Mouse (Mus musculus) naive thymus-derived CD4-positive, alpha-beta T cell, adult 2 months (primary cell): ENCODE measurements around the gene Tssc4.

Source experiments
- DNase-seq: peaks from one replicate; pipeline ENCODE4 v3.0.0-alpha.2; 2011; ENCODE audit warnings: low read depth

The Tssc4 gene

DNA sequence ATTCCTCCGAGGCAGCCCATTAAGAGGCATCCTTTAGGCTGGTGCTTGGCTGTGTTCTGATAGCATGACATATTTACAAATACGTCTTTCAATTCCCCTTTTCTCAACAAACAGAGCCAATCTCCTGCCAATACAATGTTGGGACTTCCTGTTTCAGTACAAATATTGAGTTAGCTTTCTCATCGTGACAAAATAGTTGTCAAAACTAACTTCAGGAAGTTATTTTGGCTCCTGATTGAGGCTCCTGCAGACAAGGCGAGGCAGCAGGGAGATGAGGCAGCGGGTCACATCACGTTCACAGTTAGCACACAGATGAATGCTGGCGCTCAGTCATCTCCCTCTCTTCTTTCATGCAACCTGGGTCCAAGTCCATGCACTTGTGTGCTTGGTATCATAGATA lies 22.7 kb upstream of the Tssc4 start:
- DNase-seq, result no peak

DNA sequence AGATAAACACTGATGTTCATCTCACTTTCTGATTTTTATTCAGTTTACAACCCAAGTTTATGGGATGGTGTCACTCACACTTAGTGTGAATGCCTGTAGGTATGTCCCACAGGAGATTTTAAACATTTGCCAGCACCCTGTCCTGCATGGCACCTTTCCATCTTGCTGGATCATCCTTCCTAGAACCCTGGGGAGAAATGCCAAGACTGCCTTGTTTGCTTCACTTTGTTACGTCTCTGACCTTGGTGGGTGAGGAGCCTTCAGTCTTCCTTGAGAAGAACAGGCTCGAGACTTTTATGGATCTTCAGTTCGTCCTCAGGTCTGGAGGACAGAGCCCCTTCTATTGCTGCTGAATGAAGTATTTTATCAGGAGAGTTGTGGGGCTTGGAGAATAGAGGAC lies 19.7 kb upstream of the Tssc4 start:
- no peak for DNase-seq

DNA sequence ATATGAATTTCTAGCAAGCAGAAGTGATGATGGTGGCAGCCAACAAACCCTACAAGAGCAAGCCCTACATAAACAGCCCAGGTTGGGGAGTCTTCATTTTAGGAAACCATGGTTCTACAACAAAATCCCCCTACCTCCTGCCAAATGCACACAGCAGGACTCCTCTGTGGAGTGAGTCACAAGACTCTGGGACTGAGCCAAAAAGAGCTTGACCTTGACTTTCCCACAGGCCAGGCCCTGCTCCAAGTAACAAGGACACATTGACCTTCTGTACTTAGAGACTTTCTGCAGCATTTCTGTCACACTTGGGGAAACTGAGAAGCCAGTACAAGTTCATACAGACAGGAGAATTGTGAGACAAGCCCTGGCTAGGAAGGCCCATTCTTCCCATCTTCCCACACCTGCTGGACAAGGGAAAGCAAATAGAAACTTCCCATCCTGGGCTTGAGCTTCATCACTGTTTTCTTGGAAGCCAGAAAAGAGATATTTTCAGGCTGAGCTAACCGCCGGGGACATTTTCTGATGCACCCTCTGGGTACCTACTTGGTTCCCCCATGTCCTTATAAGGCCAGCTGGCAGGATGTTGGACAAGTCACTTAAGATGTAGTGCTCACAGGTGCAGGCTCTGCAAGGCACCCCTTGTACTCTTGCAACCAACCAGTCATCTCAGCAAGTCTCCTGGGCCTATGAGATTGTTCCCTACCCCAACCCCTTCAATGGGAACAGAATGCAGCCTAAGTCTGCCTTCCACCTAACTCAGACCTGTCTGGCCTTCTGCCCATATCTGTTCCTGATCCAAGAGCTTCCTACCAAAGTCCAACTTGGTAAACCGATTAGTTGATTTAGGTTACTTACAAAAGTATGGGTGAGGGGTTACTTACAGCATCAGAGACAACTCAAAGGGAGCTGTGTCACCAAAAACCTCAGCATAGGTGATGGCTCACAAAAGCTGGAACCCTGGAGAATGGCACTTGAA lies 18.9 kb upstream of the Tssc4 start:
- DNase-seq, result no peak

DNA sequence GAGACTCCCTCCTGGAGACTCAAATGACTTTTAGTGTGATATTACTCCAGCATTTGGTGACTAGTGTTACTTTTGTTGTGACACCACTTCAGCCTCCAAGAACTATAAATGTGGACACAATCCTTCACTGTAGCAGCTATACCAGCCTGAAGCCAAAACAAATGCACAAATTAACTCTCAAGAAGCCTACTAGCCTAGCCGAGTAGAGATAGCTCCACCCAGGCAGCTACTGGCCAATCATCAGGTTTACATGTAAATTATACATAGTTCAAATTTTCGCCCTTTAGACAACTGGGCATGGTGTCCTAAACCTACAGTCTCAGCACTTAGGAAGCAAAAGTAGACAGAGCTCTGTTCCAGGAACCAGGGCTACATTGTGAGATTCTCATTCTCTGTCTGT lies 17.7 kb upstream of the Tssc4 start:
- DNase-seq, result no peak

DNA sequence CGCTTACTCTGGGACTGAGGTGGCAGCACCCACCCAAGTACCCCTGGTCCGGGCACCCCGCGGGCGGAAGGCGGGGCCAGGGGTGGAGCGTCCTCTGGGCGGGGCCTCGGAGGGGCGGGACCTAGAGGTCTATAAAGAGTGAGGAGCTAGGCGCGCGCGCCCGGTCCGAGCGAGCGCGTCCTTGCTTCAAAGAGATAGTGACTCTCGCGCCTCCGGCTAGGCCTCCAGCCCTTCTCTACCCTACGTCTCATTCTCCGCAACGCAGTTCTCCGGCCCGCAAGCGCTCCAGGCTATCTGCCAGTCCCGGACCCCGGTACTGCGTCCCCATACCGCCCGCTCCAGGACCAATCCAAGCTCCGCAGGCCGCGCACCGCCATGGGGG lies 16.4 kb upstream of the Tssc4 start, which contains the start of gene Cd81:
Gene Cd81, plus strand, starts transcription at position 114 of the 382 bp plus-strand sequence.
- DNase-seq, result peak; percentile 77

DNA sequence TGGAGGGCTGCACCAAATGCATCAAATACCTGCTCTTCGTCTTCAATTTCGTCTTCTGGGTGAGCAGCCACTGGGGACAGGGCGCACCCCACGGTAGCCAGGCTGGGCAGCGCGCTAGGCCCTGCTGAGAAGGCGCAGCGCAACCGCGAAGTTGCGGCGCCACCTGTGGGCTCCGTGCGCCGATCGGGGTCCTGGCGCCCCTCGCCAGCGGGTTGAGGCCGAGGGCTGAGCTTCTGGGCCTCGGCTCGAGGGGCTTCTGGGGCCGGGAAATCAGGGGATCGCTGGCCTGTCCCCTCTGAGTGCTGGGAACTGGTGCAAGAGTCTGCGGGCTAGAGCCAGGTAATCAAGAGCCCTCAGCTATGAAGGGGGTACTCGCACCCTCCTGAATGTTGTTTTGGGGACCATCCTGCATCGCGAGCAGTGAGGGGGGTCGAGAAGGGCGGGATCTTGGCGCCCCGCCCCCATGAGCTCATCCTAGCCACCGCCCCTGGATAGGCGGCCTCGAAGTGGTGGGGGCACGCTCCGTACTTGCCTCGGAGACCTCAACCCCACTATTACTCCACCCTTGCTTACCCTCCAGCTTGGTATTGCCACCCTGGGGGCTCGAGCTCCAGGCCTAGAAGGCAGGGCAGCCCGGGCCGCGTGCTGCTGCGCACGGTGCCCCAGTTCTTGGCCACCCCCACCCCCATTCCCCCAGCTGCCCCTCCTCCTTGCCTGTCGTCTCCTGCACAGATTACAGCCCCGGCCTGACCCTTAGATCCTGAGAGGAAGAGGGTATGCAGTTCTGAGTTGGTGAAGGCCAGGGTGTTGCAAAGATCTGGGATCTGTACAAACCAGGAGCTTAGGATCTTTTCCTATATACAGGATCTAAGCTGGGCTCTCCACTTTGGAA lies 15.8 kb upstream of the Tssc4 start:
- DNase-seq, result peak; percentile 54

DNA sequence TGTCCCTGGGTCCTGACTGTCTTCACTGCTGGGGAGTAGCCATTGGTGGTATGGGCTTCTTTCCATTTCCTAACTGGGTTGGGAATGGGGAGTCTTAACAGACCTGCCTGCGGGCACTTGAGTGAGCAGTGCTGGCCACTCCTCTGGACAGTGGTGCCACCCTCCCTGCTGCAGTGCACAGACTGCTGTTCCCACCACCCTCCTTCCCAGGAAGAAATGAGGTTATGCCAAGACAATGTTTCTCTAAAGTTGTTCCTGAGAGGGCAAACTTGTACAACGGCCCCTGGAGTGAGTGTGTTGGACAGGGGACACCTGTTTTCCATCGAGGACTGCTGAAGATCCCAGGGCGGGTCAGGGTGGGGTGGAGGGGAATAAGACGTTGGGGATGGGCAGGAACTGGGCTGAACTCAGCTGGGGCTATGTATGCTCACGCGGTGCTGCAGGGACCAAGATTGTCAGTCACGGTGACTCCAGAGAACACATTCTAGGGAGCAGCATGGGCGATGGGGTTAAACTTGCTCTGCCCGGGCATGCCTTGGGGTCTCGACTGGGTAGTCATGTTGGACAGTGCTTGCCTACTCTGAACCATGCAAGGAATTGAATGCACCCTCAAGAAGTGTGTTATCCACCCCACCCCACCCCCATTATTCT lies 15.0 kb upstream of the Tssc4 start:
- DNase-seq, result no peak

DNA sequence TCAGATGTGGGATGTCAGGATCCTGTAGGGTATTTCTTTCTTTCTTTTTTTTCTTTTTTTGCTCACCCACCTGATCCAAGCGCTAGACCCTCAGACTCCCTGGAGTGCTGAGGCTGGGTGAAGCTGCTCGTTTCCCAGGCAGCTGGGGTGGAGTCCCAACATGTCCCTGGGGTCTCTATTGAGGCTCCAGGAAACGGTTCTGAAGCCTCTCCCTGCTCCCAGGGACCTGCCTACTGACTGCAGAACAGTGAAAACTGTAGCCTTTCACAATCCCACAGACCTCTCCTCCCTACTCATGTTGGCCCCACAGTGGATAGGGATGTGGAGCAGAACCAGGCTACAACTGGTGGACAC lies 14.5 kb upstream of the Tssc4 start:
- no peak for DNase-seq

DNA sequence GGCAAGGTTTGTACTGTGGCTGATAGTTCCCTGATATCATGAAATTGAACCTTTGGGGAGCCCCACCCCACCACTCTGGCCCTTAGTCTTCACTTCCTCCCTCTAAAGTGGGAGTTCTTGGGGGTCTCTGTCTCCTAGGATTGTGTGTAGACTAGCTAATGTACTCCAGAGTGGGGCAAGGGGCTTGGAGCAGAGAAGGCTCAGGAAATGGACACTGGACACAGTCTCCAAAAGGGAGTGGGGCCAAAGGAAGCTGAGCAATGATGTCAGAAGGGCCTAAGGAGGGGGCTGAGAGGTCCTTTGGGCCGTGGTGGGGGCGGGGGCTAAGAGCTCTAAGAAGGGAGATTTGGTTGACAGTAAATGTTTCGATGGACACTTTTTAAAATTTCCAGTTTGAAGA lies 14.0 kb upstream of the Tssc4 start:
- no peak for DNase-seq

DNA sequence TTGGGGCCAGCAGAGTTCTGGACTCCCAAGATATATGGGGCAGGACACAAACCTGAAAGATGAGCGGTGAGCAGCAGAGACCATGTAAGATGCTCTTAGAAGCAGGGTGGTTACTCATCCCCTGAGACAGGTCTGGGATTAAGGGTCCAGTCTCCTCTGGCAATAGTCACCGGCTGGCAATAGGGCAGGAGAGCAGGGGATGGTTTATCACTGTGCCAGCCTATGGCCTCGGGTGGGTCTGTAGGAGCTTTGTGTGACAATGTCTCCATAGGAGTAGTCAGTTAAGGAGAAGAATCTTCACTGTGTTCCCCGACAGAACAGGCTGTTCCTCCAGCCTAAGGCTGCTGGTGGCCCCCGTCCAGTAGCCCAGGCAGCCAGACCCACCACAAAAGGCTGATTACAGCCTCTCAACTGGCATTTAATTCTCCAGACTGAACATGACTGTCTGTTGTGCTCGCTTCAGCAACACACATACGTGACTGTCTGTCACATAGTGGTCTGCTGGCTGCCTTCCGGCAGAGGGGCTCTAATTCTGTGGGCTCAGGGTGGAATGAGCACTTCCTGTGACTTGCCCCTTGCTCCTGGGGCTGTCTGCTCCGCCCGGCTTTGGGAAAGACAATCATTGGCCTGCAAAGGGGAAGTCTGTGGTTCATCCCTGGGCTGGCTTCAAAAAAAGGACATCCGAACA lies 13.4 kb upstream of the Tssc4 start:
- no peak for DNase-seq

DNA sequence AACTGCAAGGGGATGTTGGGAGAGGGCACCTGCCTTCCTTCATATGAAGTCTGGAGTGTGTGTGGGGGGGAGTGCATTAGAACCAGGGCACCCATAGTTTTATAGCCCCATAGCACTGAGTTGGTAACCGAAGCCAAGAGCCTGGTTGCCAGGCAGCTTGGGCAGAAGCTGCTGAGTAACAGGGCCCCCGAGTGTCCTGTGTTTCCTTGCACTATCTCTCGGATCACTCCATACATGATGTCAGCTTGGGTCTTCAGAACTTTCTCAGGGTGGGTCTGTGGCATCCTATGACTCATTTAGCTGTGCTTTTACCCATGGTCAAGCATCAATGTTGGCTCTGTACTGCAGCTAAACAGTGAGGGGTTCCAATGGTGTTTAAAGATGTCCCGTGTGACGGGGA lies 12.0 kb upstream of the Tssc4 start:
- no peak for DNase-seq

DNA sequence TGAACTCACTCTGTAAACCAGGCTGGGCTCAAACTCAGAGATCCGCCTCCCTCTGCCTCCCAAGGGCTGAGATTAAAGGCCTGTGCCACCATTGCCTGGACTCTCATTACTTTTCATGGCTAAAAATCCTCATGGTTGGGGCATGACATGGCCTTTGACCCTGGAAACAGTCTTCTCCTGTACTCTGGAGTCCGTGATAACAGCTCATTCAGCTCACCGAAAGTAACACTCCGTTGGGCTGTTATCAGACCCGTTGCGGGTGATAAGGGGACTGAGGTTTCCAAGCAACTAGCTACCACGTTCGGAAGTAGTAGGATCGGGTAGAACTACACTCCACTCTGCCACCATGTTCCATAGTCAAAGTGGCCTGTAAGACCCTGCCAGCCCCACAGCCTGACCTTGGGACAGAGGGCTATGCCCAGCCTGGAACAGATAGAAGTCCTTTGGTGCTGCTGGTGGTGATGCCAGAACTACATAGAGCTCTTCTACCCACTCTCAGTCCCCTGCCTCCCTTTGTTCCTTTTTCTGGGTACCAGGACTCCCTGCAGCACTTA lies 11.3 kb upstream of the Tssc4 start:
- DNase-seq, result no peak

DNA sequence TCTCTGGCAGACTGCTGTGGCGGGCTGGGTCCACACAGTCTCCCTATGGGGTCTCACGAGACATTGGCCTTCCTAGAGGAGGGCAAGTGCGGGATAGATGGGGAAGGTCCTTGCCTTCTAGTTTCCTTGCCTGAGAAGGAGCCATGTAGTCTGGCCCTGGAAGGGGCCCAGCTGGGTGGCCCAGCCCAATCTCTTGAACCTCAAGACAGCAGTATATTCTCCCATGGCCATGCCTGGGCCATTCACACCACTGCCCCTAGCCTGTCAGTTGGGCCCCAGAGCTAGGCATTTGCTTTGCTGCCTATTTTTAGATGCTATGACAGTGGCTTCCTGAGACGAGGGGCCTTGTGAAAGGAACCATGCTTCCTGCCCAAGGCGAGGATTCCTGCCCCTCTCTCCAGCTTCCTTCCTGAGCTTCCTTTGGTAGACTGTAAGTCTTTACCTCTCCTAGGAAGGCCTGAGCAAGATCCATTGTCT lies 10.8 kb upstream of the Tssc4 start:
- DNase-seq, result no peak

DNA sequence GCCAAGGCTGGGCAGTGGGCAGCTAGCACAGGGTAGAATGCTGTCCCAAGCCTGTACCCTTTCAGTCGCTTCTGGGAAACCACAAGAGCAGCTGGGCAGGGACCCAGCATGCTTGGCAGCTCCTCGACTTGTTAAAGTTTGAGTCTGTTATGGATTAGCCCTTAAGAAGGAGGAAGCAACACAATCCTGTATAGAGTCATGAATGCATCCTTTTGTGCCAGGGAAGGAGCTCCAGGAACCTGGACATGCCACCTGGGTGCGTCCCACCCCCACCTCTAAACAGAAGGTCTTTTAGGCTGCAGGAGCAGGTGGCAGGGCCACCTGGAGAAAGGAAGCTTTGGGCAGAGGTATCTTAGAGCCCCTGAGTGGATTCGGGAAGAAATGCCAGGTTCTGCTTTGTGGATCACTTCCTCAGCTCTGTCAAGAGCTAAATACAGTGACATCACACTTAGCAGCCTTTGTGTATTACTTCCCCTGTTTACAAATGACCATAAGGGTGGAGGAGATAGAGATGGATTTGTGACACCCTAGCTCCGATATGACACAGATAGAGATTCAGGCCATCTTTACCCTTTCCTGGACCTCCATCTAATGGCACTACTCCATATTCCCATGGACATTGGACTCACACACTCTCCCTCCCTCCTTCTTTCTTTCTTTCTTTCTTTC lies 9.7 kb upstream of the Tssc4 start:
- no peak for DNase-seq

DNA sequence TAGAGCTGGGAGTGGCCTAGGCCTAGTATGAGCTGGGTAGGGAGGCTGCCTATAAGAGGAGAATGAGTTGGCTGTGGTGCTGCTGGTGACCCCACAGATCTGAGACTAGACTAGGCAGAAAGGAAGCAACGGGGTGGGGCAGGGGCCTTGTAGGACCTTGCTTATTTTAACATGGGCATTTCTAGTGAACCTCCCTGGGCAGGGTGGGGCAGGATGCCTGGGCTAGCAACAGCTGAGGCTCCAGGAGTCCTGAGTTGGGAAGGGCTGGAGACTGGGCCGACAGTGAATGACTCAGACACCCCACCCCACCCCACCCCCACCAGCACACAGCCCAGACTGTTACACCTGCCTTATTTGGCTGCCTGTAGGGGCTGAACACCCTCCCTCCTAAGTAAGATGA lies 6.3 kb upstream of the Tssc4 start:
- DNase-seq, result no peak

DNA sequence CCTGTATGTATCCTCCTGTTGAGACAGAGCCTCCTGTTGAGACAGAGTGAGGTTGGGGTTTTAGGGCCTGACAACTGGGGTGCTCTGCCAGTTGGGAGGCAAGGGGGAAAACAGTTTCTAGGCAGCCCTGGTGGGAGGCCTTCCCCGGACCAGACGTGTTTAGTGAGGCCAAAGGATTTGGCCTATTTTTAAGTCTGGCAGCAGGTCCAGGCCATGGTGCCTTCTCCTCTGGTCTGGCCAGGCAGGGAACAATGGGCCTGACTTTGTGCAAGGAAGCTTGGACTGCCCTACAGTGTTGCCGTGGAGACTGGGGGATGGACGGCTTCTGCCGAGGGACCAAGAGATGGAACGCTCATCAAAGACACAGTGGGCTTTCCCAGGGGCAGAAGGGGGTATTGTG lies 4.8 kb upstream of the Tssc4 start:
- DNase-seq, result no peak

DNA sequence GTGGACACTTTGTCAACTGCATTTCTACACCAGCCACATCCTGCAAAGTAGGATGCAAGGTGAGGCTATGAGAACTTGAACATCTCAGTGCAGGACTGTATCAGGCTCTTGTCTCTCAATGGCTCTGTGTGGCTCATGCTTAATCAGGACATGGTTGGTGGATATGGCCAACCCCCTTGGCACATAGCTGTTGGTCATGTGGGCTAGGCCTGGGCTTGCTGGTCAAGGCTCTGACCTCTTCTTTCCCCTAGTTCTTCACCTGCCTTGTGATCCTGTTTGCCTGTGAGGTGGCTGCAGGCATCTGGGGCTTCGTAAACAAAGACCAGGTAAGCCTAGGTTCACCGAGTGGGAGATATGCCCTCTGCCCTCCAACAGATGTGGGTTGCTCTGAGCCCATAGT lies 3.4 kb upstream of the Tssc4 start:
- no peak for DNase-seq

DNA sequence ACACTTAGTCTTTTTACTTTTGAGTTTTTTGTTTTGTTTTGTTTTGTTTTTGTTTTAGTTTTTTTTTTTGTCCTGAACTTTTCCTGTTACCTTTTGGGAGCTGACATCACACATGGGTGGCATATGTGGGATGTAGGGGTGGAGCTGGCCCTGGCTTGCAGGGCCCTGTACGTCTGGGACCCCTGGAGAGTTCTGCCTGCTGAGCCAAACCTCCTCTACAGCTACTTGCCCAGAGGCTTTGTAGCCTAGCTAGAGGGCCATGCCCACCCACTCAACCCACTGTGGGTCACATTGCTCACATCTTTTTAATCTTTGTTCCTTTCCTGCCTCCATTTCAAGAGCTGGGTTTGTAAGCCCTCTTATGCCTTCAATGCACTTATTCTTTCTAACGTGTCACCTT lies 1.6 kb upstream of the Tssc4 start:
- no peak for DNase-seq

DNA sequence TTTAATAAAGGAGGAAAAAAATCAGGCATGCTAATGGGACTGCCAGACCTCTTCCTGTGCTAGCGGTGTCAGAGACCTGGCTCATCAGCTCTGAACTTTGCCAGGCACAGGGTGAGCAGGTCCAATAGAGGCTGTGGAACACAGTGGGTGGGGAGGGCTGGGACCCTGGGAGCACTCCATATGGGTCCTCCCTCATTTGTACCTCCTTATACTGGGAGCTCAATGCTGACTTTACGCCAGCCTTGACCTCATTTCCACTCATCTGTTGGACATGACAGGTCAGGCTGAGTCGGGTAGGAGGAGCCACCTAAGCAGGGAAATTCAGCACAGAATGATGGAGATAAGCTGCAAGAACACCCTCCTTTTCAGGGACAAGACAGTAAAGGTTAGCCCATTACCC lies 1.2 kb upstream of the Tssc4 start:
- DNase-seq, result no peak

DNA sequence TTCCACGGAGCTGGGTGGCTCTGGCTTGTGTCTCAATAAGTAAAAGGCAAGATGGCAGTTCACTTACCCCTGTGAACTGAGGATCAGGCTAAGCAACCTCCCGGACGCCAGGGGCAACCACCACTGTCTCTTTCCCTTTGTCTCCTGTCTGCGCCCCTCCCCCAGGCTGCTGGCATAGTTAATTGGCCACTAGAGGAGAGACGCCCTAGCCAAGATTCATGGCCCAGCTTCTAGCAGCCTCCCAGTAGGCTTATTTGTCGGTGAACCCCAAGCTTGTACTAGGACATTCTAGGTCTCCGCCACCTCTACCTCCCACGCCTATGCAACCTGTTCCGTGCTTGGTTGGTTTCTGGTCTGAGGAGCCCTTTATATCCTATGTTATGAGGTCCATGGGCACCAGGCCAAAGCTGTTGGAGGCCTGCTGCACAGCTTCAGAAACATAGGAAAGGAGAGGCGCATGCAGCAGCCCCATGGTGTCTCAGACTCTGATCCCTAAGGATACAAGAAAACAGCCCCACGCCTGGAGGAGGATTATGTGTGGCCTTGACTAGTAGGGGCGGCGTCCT lies 650 bp upstream of the Tssc4 start:
- peak; percentile 29 for DNase-seq
